Mouse (Mus musculus) C2C12 (cell line): Measurements from ENCODE around the gene Chchd3.

ENCODE experiments used
- CEBPB ChIP-seq: IDR thresholded peaks from one replicate; pipeline ENCODE4 v1.6.1; 2011; ENCODE audit warnings: low read depth, mild to moderate bottlenecking, control low read depth, moderate library complexity
- CTCF ChIP-seq: IDR thresholded peaks from one replicate; pipeline ENCODE4 v1.5.1; 2011; ENCODE audit not compliant: control insufficient read depth, insufficient read depth, insufficient read length
- FOSL1 ChIP-seq: IDR thresholded peaks from one replicate; pipeline ENCODE4 v1.8.0; 2011; ENCODE audit warnings: mild to moderate bottlenecking, low read length; ENCODE audit not compliant: poor library complexity, insufficient read depth, severe bottlenecking
- MAX ChIP-seq: IDR thresholded peaks from one replicate; pipeline ENCODE4 v1.6.1; 2011; ENCODE audit warnings: mild to moderate bottlenecking, control low read depth
- MYOD1 ChIP-seq: IDR thresholded peaks from one replicate; pipeline ENCODE4 v1.6.1; 2011; ENCODE audit warnings: low read depth; ENCODE audit not compliant: control insufficient read depth, insufficient read length
- MYOG ChIP-seq: IDR thresholded peaks from one replicate; pipeline ENCODE4 v1.6.1; 2011; ENCODE audit not compliant: control insufficient read depth, insufficient read length; ENCODE audit errors: extremely low read depth
- USF1 ChIP-seq: IDR thresholded peaks from one replicate; pipeline ENCODE4 v1.6.1; 2011; ENCODE audit warnings: low read depth, mild to moderate bottlenecking, control low read depth, moderate library complexity

GRCm38 (mm10) chr6:32837939-32838301 is 222.1 kb downstream of the Chchd3 start:
- no peak for TF ChIP-seq USF1
- TF ChIP-seq CTCF = no peak
- no peak for TF ChIP-seq CEBPB
- no peak for TF ChIP-seq MYOD1
- no peak for TF ChIP-seq MYOG
- no peak for TF ChIP-seq MAX
- no peak for TF ChIP-seq FOSL1
